Mouse (Mus musculus) MEL (cell line): ENCODE results near the gene Siae. TPM values are rescaled to one million over a fixed set of nuclear protein-coding genes. Genes with fewer than 3 reads are reported as not detected.

Experiments
- DNase-seq: peaks from one replicate; pipeline ENCODE4 v3.0.0; 2011; ENCODE audit warnings: low read depth, low spot score
- H3K27ac ChIP-seq: 2 replicates; pipeline ENCODE4 v1.5.1; 2012; ENCODE audit warnings: low read depth, mild to moderate bottlenecking, control low read depth, low read length, moderate library complexity; ENCODE audit not compliant: control insufficient read depth
- H3K27me3 ChIP-seq, 2 experiments: fragments of 150-350 bp in 1 of 2; sonication (generic) in 1 of 2; 2 replicates each; pipeline ENCODE4 v1.6.1; 2012; ENCODE audit warnings: low read length in 2 of 2, mild to moderate bottlenecking in 2 of 2, improper control_type of control experiment in 1 of 2, moderate library complexity in 1 of 2; ENCODE audit not compliant: insufficient read depth in 2 of 2, control insufficient read depth in 1 of 2
- H3K36me3 ChIP-seq, 2 experiments: 2 replicates each; pipeline ENCODE4 v1.6.1; 2012 to 2014; ENCODE audit warnings: low read length in 2 of 2, improper control_type of control experiment in 1 of 2, inconsistent platforms in 1 of 2, mild to moderate bottlenecking in 1 of 2; ENCODE audit not compliant: insufficient read depth in 2 of 2, control insufficient read depth in 1 of 2
- H3K4me1 ChIP-seq, 2 experiments: fragments of 150-350 bp in 1 of 2; sonication (generic) in 1 of 2; 2 replicates each; pipeline ENCODE4 v1.6.1; 2012; ENCODE audit warnings: low read length in 2 of 2, improper control_type of control experiment in 1 of 2, mild to moderate bottlenecking in 1 of 2; ENCODE audit not compliant: insufficient read depth in 2 of 2, control insufficient read depth in 1 of 2
- H3K4me3 ChIP-seq, 2 experiments: fragments of 150-350 bp in 1 of 2; sonication (generic) in 1 of 2; 2 replicates each; pipeline ENCODE4 v1.5.1; 2012; ENCODE audit warnings: low read depth in 2 of 2, low read length in 2 of 2, mild to moderate bottlenecking in 2 of 2, moderate library complexity in 2 of 2, control low read depth in 1 of 2, improper control_type of control experiment in 1 of 2; ENCODE audit not compliant: control insufficient read depth in 1 of 2, insufficient read depth in 1 of 2
- H3K79me2 ChIP-seq: 2 replicates; pipeline ENCODE4 v1.6.1; 2012; ENCODE audit warnings: mild to moderate bottlenecking, low read length, moderate library complexity; ENCODE audit not compliant: control insufficient read depth, poor library complexity, insufficient read depth
- H3K9ac ChIP-seq: 2 replicates; pipeline ENCODE4 v1.6.1; 2012; ENCODE audit warnings: low read depth, mild to moderate bottlenecking, control low read depth, low read length, moderate library complexity; ENCODE audit not compliant: control insufficient read depth, poor library complexity, severe bottlenecking
- H3K9me3 ChIP-seq: fragments of 150-350 bp; sonication (generic); replicated peaks from 2 replicates; pipeline ENCODE4 v1.6.1; 2012; ENCODE audit warnings: mild to moderate bottlenecking, low read length, improper control_type of control experiment, moderate library complexity; ENCODE audit not compliant: insufficient read depth
- BHLHE40 ChIP-seq: IDR thresholded peaks from 2 replicates; pipeline ENCODE4 v1.6.1; 2012; ENCODE audit warnings: low read depth, mild to moderate bottlenecking, inconsistent platforms, low read length, improper control_type of control experiment, borderline replicate concordance
- CHD1 ChIP-seq: IDR thresholded peaks from 2 replicates; pipeline ENCODE4 v1.6.1; 2012; ENCODE audit warnings: low read depth, mild to moderate bottlenecking, inconsistent platforms, low read length, improper control_type of control experiment
- CTCF ChIP-seq, 3 experiments: IDR thresholded peaks in 2 of 3; conservative IDR thresholded peaks in 1 of 3; 2 replicates each; pipeline ENCODE4 v1.5.1; 2011 to 2012; ENCODE audit warnings: low read length in 3 of 3, low read depth in 2 of 3, mild to moderate bottlenecking in 2 of 3, improper control_type of control experiment in 1 of 3, inconsistent platforms in 1 of 3, mixed read lengths in 1 of 3, moderate library complexity in 1 of 3; ENCODE audit not compliant: control insufficient read depth in 1 of 3, insufficient read depth in 1 of 3, poor library complexity in 1 of 3, severe bottlenecking in 1 of 3
- E2F4 ChIP-seq: IDR thresholded peaks from 2 replicates; pipeline ENCODE4 v1.6.1; 2011; ENCODE audit warnings: low read depth, low read length, improper control_type of control experiment, borderline replicate concordance
- EP300 ChIP-seq, 2 experiments: IDR thresholded peaks; 2 replicates each; pipeline ENCODE4 v1.6.1; 2011; ENCODE audit warnings: improper control_type of control experiment in 2 of 2, low read length in 2 of 2, low read depth in 1 of 2, mild to moderate bottlenecking in 1 of 2
- ETS1 ChIP-seq: IDR thresholded peaks from 2 replicates; pipeline ENCODE4 v1.6.1; 2012; ENCODE audit warnings: low read depth, mild to moderate bottlenecking, inconsistent platforms, low read length, improper control_type of control experiment, moderate library complexity
- GABPA ChIP-seq: IDR thresholded peaks from 2 replicates; pipeline ENCODE4 v1.6.1; 2012; ENCODE audit warnings: low read depth, mild to moderate bottlenecking, inconsistent platforms, low read length, improper control_type of control experiment, moderate library complexity
- GATA1 ChIP-seq: IDR thresholded peaks from 2 replicates; pipeline ENCODE4 v1.6.1; 2011; ENCODE audit warnings: low read depth, low read length, improper control_type of control experiment
- HCFC1 ChIP-seq: IDR thresholded peaks from 2 replicates; pipeline ENCODE4 v1.6.1; 2012; ENCODE audit warnings: low read depth, mild to moderate bottlenecking, inconsistent platforms, low read length, improper control_type of control experiment, moderate library complexity
- KAT2A ChIP-seq: conservative IDR thresholded peaks from 2 replicates; pipeline ENCODE4 v1.6.1; 2012; ENCODE audit warnings: low read depth, low read length, improper control_type of control experiment, inconsistent platforms
- MAX ChIP-seq: IDR thresholded peaks from 2 replicates; pipeline ENCODE4 v1.6.1; 2011; ENCODE audit warnings: low read length, improper control_type of control experiment
- MAZ ChIP-seq: IDR thresholded peaks from 2 replicates; pipeline ENCODE4 v1.6.1; 2012; ENCODE audit warnings: low read depth, mild to moderate bottlenecking, inconsistent platforms, low read length, improper control_type of control experiment
- MYC ChIP-seq: IDR thresholded peaks from 2 replicates; pipeline ENCODE4 v1.6.1; 2011; ENCODE audit warnings: low read depth, mild to moderate bottlenecking, low read length, improper control_type of control experiment, moderate library complexity
- NELFE ChIP-seq: IDR thresholded peaks from 2 replicates; pipeline ENCODE4 v1.6.1; 2011; ENCODE audit warnings: low read depth, low read length, improper control_type of control experiment
- NRF1 ChIP-seq: IDR thresholded peaks from 2 replicates; pipeline ENCODE4 v1.6.1; 2014; ENCODE audit warnings: low read depth, mild to moderate bottlenecking, inconsistent platforms, low read length, improper control_type of control experiment, moderate library complexity; ENCODE audit not compliant: poor library complexity, insufficient read depth, severe bottlenecking
- POLR2A ChIP-seq, 2 experiments: IDR thresholded peaks; 2 replicates each; pipeline ENCODE4 v1.6.1; 2011 to 2012; ENCODE audit warnings: low read length in 2 of 2, mild to moderate bottlenecking in 2 of 2, control low read depth in 1 of 2, improper control_type of control experiment in 1 of 2, low read depth in 1 of 2, moderate library complexity in 1 of 2; ENCODE audit not compliant: control insufficient read depth in 1 of 2, insufficient read depth in 1 of 2, poor library complexity in 1 of 2
- POLR2AphosphoS2 ChIP-seq: IDR thresholded peaks from 2 replicates; pipeline ENCODE4 v1.6.1; 2011; ENCODE audit warnings: low read length, improper control_type of control experiment
- POLR2AphosphoS5 ChIP-seq: IDR thresholded peaks from 2 replicates; pipeline ENCODE4 v1.6.1; 2012; ENCODE audit warnings: low read depth, borderline replicate concordance, mild to moderate bottlenecking, inconsistent platforms, low read length, moderate library complexity, mixed read lengths
- RAD21 ChIP-seq: IDR thresholded peaks from 2 replicates; pipeline ENCODE4 v1.6.1; 2011; ENCODE audit warnings: mild to moderate bottlenecking, low read depth, low read length, improper control_type of control experiment
- RCOR1 ChIP-seq: IDR thresholded peaks from 2 replicates; pipeline ENCODE4 v1.6.1; 2012; ENCODE audit warnings: low read depth, mild to moderate bottlenecking, inconsistent platforms, low read length, improper control_type of control experiment
- SMC3 ChIP-seq: IDR thresholded peaks from 2 replicates; pipeline ENCODE4 v1.6.1; 2011; ENCODE audit warnings: low read depth, low read length, improper control_type of control experiment
- TBP ChIP-seq: IDR thresholded peaks from 2 replicates; pipeline ENCODE4 v1.8.0; 2011; ENCODE audit warnings: low read depth, low read length, improper control_type of control experiment
- TCF12 ChIP-seq: IDR thresholded peaks from 2 replicates; pipeline ENCODE4 v1.6.1; 2014; ENCODE audit warnings: low read depth, mild to moderate bottlenecking, inconsistent platforms, low read length, improper control_type of control experiment, moderate library complexity
- UBTF ChIP-seq: IDR thresholded peaks from 2 replicates; pipeline ENCODE4 v1.6.1; 2012; ENCODE audit warnings: low read depth, mild to moderate bottlenecking, inconsistent platforms, low read length, improper control_type of control experiment, moderate library complexity, borderline replicate concordance; ENCODE audit not compliant: insufficient read depth
- USF1 ChIP-seq: IDR thresholded peaks from 2 replicates; pipeline ENCODE4 v1.6.1; 2014; ENCODE audit warnings: low read depth, mild to moderate bottlenecking, inconsistent platforms, low read length, improper control_type of control experiment, moderate library complexity
- USF2 ChIP-seq, 2 experiments: IDR thresholded peaks; 2 replicates each; pipeline ENCODE4 v1.6.1; 2011 to 2012; ENCODE audit warnings: improper control_type of control experiment in 2 of 2, low read length in 2 of 2, borderline replicate concordance in 1 of 2, inconsistent platforms in 1 of 2, low read depth in 1 of 2, mild to moderate bottlenecking in 1 of 2; ENCODE audit not compliant: insufficient read depth in 1 of 2
- ZC3H11A ChIP-seq: IDR thresholded peaks from 2 replicates; pipeline ENCODE4 v1.6.1; 2012; ENCODE audit warnings: low read depth, mild to moderate bottlenecking, inconsistent platforms, low read length, improper control_type of control experiment
- ZKSCAN1 ChIP-seq: IDR thresholded peaks from 2 replicates; pipeline ENCODE4 v1.6.1; 2012; ENCODE audit warnings: low read depth, mild to moderate bottlenecking, inconsistent platforms, low read length, improper control_type of control experiment, moderate library complexity
- ZMIZ1 ChIP-seq: IDR thresholded peaks from 2 replicates; pipeline ENCODE4 v1.6.1; 2012; ENCODE audit warnings: low read depth, mild to moderate bottlenecking, inconsistent platforms, low read length, improper control_type of control experiment, moderate library complexity
- ZNF384 ChIP-seq: IDR thresholded peaks from 2 replicates; pipeline ENCODE4 v1.6.1; 2012; ENCODE audit warnings: low read depth, mild to moderate bottlenecking, inconsistent platforms, low read length, improper control_type of control experiment
- polyA plus RNA-seq, 2 experiments: library from polyadenylated mRNA; stranded (reverse) in 1 of 2; unstranded in 1 of 2; fragments of >175 nt in 1 of 2; fragments of >200 nt in 1 of 2; gene quantifications; 2 replicates each; pipeline versions ENCODE4 v1.2.1 to v1.2.4; 2012; ENCODE audit warnings: low replicate concordance in 2 of 2, low read depth in 1 of 2; ENCODE audit not compliant: insufficient read length in 2 of 2, insufficient read depth in 1 of 2, missing spikeins in 1 of 2
- total RNA-seq: library from RNA; depleted of rRNA; stranded (reverse); fragments of 300-350 nt; gene quantifications from 2 replicates; pipeline ENCODE4 v1.2.3, GENCODE M21; 2012

Siae gene
- total and polyA plus RNA-seq, 3 experiments, result 4.9 to 9.2 TPM; not detected in 1

DNA sequence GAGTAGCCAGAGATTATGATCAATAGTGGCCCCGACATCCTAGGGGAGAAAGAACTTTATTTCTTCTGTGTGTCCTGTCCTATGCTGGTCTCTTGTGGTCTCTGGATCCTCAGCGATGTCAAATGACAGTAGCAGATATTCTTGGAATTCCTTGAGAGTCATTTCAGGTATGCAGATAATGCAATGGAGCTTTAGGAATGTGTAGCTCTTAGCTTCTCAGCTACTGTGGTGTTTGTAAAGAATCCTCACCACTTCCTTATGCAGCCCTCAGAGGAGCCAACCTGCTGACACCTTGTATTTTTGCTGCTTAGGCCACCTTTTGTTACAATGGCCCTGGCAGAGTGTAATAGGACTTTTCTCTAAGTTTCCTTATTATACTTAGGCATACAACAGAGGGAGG is 109.1 kb downstream of the Siae start:
- H3K27ac ChIP-seq, result no peak overlapping the region
- H3K4me1 ChIP-seq, result peaks cover 31 to 35% of the 10 kb centered on the region in 2 experiments
- peaks cover 0 to 27% of the 10 kb centered on the region in 2 experiments; a peak in 2 of 4 replicates for H3K36me3 ChIP-seq
- no peak overlapping the region for H3K9ac ChIP-seq
- H3K27me3 ChIP-seq, result no peaks in the 10 kb centered on the region
- H3K9me3 ChIP-seq, result no peaks in the 10 kb centered on the region
- H3K4me3 ChIP-seq, result no peak overlapping the region
- TF ChIP-seq ZNF384 (no peak), MYC (no peak), GATA1 (no peak), KAT2A (no peak), USF2 (IDR thresholded peaks at IDR 0.05; ENCODE audit: borderline replicate concordance in 1 of 2, insufficient read depth in 1 of 2, low read depth in 1 of 2, low read length in 2 of 2) (no peak), ETS1 (no peak), USF1 (no peak), RCOR1 (no peak), ZKSCAN1 (no peak)
- H3K79me2 ChIP-seq, result no peaks in the 10 kb centered on the region
- no peak for DNase-seq

DNA sequence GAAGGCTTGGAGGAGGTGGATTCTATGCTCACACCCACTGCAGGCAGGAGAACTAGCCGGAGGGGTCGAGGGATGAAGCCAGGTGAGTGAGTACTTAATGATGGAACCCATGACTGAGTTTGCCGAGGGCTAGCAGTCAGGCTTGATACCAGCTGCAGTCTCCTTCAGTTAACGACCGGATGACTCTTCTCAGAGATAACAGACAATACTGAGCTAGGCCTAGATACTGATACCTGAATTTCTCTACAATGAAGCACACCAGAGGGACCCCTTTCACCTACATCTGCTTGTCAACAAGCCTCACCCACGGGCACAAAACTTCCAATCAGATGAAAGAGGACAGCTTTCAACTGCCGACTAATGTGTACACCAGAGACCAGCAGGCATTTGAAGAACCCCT is 110.5 kb downstream of the Siae start:
- peak; percentile 64 for DNase-seq
- peak overlapping the region; percentile 29; the same call in 1 of the 2 replicates for H3K9ac ChIP-seq
- no peak for TF ChIP-seq NRF1
- TF ChIP-seq CHD1, result no peak
- TF ChIP-seq EP300 (IDR thresholded peaks at IDR 0.05; ENCODE audit: low read depth in 1 of 2, low read length in 2 of 2), result peak; percentile 83 to 93
- 0 out of 2 replicates have a peak, but pooled peaks have one; percentile 7 for TF ChIP-seq USF1
- TF ChIP-seq USF2 (IDR thresholded peaks at IDR 0.05; ENCODE audit: borderline replicate concordance in 1 of 2, insufficient read depth in 1 of 2, low read depth in 1 of 2, low read length in 2 of 2), result no peak
- TF ChIP-seq BHLHE40, result no peak
- TF ChIP-seq E2F4, result no peak
- TF ChIP-seq ZC3H11A, result no peak
- peak; percentile 49; the same call in 1 of the 2 replicates for TF ChIP-seq HCFC1
- TF ChIP-seq CTCF (IDR thresholded peaks at IDR 0.05 in 2 of 3, conservative IDR thresholded peaks at IDR 0.05 in 1 of 3; ENCODE audit: control insufficient read depth in 1 of 3, insufficient read depth in 1 of 3, low read depth in 2 of 3, low read length in 3 of 3, poor library complexity in 1 of 3, severe bottlenecking in 1 of 3), result no peak
- TF ChIP-seq MYC, result no peak
- no peak for TF ChIP-seq POLR2AphosphoS5
- TF ChIP-seq TBP, result peak; percentile 24; the same call in 1 of the 2 replicates
- no peak; the same call in 1 of the 2 replicates for TF ChIP-seq POLR2AphosphoS2
- peak; percentile 91 for TF ChIP-seq TCF12
- no peak for TF ChIP-seq UBTF
- peak in 1 of 2 experiments; percentile 46; a peak in 1 of 4 replicates for TF ChIP-seq POLR2A (IDR thresholded peaks at IDR 0.05; ENCODE audit: control insufficient read depth in 1 of 2, insufficient read depth in 1 of 2, low read depth in 1 of 2, low read length in 2 of 2, poor library complexity in 1 of 2)
- no peak for TF ChIP-seq SMC3
- no peak for TF ChIP-seq KAT2A
- TF ChIP-seq GABPA, result no peak
- TF ChIP-seq ZMIZ1, result 0 out of 2 replicates have a peak, but pooled peaks have one; percentile 33
- no peak for TF ChIP-seq NELFE
- peak; percentile 79 for TF ChIP-seq GATA1
- no peak for TF ChIP-seq RAD21
- TF ChIP-seq MAZ, result no peak
- peak; percentile 80 for TF ChIP-seq ETS1
- peak; percentile 45; the same call in 1 of the 2 replicates for TF ChIP-seq MAX

More for the DNA sequence above, 110.5 kb downstream of the Siae start:
- Histone ChIP-seq H3K4me1 (peaks cover 26 to 35% of the 10 kb centered on the region in 2 experiments), H3K9me3 (no peaks in the 10 kb centered on the region), H3K79me2 (no peaks in the 10 kb centered on the region), H3K4me3 (peak overlapping the region in 1 of 2 experiments; percentile 30; a peak in 2 of 4 replicates), H3K27ac (peak overlapping the region; percentile 59), H3K36me3 (peaks cover 0 to 23% of the 10 kb centered on the region in 2 experiments; a peak in 2 of 4 replicates), H3K27me3 (no peaks in the 10 kb centered on the region)
